Mouse (Mus musculus): Measurements from ENCODE around the gene Tmub2. TPM values are rescaled to one million over a fixed set of nuclear protein-coding genes. Genes with fewer than 3 reads are reported as not detected.
A peak's percentile ranks its signal among the peaks of the same experiment; 100 is the strongest.

Tmub2 gene
- polyA plus RNA-seq, 1 experiment from 2014 or later, result 40.9 TPM

DNA sequence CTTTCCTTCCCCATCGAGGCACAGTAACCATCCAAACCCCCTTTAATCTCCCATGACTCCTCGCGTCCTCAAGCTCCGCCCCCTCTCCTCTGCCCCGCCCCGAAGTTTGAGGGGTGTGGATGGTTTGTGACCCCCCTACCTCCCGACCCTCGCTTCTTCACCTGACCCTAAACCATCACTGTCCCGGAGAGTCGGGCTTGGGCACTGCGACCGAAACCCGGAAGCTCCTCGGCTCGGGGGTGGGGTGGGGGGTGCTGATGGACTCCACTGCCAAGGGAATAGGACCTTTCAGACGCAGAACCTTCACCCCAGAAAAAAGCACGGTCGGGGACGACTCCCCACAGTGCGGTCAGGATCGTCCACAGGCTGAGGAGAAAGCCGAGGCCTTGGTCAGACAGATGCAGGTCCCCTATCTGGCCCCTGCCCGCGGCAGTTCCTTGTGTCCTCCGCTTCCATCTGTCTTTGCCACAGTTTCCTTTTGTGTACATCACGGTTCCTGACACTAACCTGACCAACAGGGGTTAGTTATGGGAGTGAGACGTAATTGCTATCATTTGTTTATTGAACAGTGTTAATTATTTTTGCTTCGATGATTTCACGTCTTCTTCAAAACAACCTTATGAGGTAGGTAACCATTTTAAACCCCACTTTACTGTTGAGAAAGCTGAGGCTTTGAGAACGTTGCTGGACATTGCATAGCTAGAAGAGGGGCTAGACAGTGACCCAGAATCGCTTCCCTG is 534 bp downstream of the Tmub2 start:
- Histone ChIP-seq H3K36me3 (replicated peaks; ENCODE audit: control insufficient read depth, insufficient read depth, low read depth, low read length) (peaks cover 5% of the 10 kb centered on the region), H3K4me1 (ENCODE audit: control insufficient read depth, insufficient read depth, low read length) (no peaks in the 10 kb centered on the region; the same call in none of the 2 replicates), H3K27ac (replicated peaks; ENCODE audit: low read depth, low read length) (no peak overlapping the region), H3K27me3 (ENCODE audit: control insufficient read depth, insufficient read depth, low read length) (no peaks in the 10 kb centered on the region), H3K4me2 (ENCODE audit: low read depth, low read length) (peak overlapping the region; percentile 84), H3K4me3 (ENCODE audit: low read depth, low read length) (peak overlapping the region; percentile 67), H3K9me3 (replicated peaks; ENCODE audit: control insufficient read depth, low read length) (no peaks in the 10 kb centered on the region), H3K9ac (replicated peaks; ENCODE audit: low read length) (peak overlapping the region; percentile 78)
- DNase-seq (ENCODE audit: low spot score), result no peak
- 5% methylated on average over 31 of the region's 31 CpGs for WGBS
- peak; percentile 53 for ATAC-seq (replicated peaks; ENCODE audit: insufficient number of reproducible peaks, low FRiP score, low TSS enrichment, low read depth)

DNA sequence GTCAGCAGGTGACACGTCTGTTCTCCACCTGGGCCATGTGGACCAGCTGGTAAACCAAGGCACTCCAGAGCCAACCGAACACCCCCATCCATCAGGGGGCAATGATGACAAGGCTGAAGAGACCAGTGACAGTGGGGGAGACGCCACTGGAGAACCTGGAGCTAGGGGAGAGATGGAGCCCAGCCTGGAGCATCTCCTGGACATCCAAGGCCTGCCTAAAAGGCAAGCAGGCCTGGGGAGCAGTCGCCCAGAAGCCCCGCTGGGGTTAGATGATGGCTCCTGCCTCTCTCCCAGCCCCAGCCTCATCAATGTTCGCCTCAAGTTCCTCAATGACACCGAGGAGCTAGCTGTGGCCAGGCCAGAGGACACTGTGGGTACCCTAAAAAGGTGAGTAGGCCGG is 2.8 kb downstream of the Tmub2 start:
- no peak overlapping the region for H3K4me3 ChIP-seq (ENCODE audit: low read depth, low read length)
- no peak overlapping the region for H3K9ac ChIP-seq (replicated peaks; ENCODE audit: low read length)
- H3K27me3 ChIP-seq (ENCODE audit: control insufficient read depth, insufficient read depth, low read length), result no peaks in the 10 kb centered on the region
- no peak overlapping the region for H3K4me2 ChIP-seq (ENCODE audit: low read depth, low read length)
- WGBS, result 87% methylated on average over 8 of the region's 8 CpGs
- peaks cover 13% of the 10 kb centered on the region for H3K36me3 ChIP-seq (replicated peaks; ENCODE audit: control insufficient read depth, insufficient read depth, low read depth, low read length)
- no peaks in the 10 kb centered on the region for H3K9me3 ChIP-seq (replicated peaks; ENCODE audit: control insufficient read depth, low read length)
- ATAC-seq (replicated peaks; ENCODE audit: insufficient number of reproducible peaks, low FRiP score, low TSS enrichment, low read depth) (no peak), DNase-seq (ENCODE audit: low spot score) (no peak)
- H3K27ac ChIP-seq (replicated peaks; ENCODE audit: low read depth, low read length), result no peak overlapping the region
- H3K4me1 ChIP-seq (ENCODE audit: control insufficient read depth, insufficient read depth, low read length), result no peaks in the 10 kb centered on the region; the same call in none of the 2 replicates

DNA sequence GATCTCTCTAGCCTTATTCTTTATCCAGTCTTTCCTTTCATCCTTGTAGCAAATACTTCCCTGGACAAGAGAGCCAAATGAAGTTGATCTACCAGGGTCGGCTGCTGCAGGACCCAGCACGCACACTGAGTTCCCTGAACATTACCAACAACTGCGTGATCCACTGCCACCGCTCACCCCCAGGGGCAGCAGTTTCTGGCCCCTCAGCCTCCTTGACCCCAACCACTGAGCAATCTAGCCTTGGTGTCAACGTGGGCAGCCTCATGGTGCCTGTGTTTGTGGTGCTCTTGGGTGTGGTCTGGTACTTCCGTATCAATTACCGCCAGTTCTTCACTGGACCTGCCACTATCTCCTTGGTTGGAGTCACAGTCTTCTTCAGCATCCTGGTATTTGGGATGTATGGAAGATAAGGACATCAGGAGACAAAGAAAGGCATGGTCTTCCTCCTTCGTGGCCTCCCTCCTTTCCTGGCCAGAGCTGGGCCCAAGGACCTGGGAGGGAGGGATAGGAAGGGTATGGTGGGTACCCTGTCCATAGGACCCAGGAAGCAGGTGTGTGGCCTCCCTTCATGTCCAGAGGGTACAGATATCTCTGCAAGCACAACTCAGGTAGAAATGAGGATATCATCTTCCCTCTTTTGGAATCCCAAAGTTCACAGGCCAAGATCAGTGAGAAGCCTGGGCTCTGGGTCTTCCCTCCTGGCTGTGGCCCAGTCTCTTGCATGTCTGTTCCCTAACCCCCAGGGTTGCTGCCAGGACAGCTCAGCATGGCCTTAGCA is 3.5 kb downstream of the Tmub2 start:
- H3K4me1 ChIP-seq (ENCODE audit: control insufficient read depth, insufficient read depth, low read length), result no peaks in the 10 kb centered on the region; the same call in none of the 2 replicates
- no peak overlapping the region for H3K4me3 ChIP-seq (ENCODE audit: low read depth, low read length)
- H3K27ac ChIP-seq (replicated peaks; ENCODE audit: low read depth, low read length), result no peak overlapping the region
- no peak overlapping the region for H3K4me2 ChIP-seq (ENCODE audit: low read depth, low read length)
- H3K9me3 ChIP-seq (replicated peaks; ENCODE audit: control insufficient read depth, low read length), result no peaks in the 10 kb centered on the region
- no peak for ATAC-seq (replicated peaks; ENCODE audit: insufficient number of reproducible peaks, low FRiP score, low TSS enrichment, low read depth)
- H3K9ac ChIP-seq (replicated peaks; ENCODE audit: low read length), result no peak overlapping the region; the same call in 1 of the 2 replicates
- DNase-seq (ENCODE audit: low spot score), result no peak
- whole genome bisulfite sequencing, result 90% methylated on average over 8 of the region's 8 CpGs
- peaks cover 13% of the 10 kb centered on the region for H3K36me3 ChIP-seq (replicated peaks; ENCODE audit: control insufficient read depth, insufficient read depth, low read depth, low read length)
- H3K27me3 ChIP-seq (ENCODE audit: control insufficient read depth, insufficient read depth, low read length), result no peaks in the 10 kb centered on the region

DNA sequence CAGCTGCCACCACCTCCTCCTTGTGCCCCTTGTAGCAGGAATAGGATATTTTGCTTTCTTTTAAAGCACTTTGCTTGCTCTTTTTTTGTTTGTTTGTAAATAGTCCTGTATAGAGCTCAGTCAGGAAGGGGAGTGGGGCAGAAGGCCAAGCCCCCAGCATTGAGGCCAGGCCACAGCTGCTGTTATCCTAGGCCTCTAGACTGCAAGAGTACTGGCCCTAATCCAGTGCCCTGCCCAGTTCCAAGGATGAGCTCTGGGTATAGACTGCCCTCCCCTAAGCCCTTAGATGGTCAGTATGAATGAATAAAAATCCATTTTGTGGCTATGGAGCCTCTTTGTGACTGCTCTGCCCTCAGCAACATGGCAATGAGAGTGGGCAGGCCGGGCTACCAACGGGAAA is 4.2 kb downstream of the Tmub2 start:
- no peak overlapping the region for H3K4me2 ChIP-seq (ENCODE audit: low read depth, low read length)
- no peak for DNase-seq (ENCODE audit: low spot score)

GRCm38 (mm10) chr11:102289511-102290100 is 4.9 kb downstream of the Tmub2 start:
- Histone ChIP-seq H3K36me3 (replicated peaks; ENCODE audit: control insufficient read depth, insufficient read depth, low read depth, low read length) (peaks cover 13% of the 10 kb centered on the region), H3K4me1 (ENCODE audit: control insufficient read depth, insufficient read depth, low read length) (no peaks in the 10 kb centered on the region; the same call in none of the 2 replicates), H3K4me2 (ENCODE audit: low read depth, low read length) (no peak overlapping the region), H3K27ac (replicated peaks; ENCODE audit: low read depth, low read length) (no peak overlapping the region), H3K9ac (replicated peaks; ENCODE audit: low read length) (no peak overlapping the region), H3K4me3 (ENCODE audit: low read depth, low read length) (no peak overlapping the region), H3K27me3 (ENCODE audit: control insufficient read depth, insufficient read depth, low read length) (no peaks in the 10 kb centered on the region), H3K9me3 (replicated peaks; ENCODE audit: control insufficient read depth, low read length) (no peaks in the 10 kb centered on the region)
- no peak for ATAC-seq (replicated peaks; ENCODE audit: insufficient number of reproducible peaks, low FRiP score, low TSS enrichment, low read depth)
- DNase-seq (ENCODE audit: low spot score), result no peak
- WGBS, result 54% methylated on average over 6 of the region's 6 CpGs

More for the DNA sequence above, 4.2 kb downstream of the Tmub2 start:
- Histone ChIP-seq H3K9me3 (replicated peaks; ENCODE audit: control insufficient read depth, low read length) (no peaks in the 10 kb centered on the region), H3K4me3 (ENCODE audit: low read depth, low read length) (no peak overlapping the region), H3K36me3 (replicated peaks; ENCODE audit: control insufficient read depth, insufficient read depth, low read depth, low read length) (peaks cover 13% of the 10 kb centered on the region), H3K9ac (replicated peaks; ENCODE audit: low read length) (no peak overlapping the region), H3K27ac (replicated peaks; ENCODE audit: low read depth, low read length) (no peak overlapping the region), H3K27me3 (ENCODE audit: control insufficient read depth, insufficient read depth, low read length) (no peaks in the 10 kb centered on the region), H3K4me1 (ENCODE audit: control insufficient read depth, insufficient read depth, low read length) (no peaks in the 10 kb centered on the region; the same call in none of the 2 replicates)
- no peak for ATAC-seq (replicated peaks; ENCODE audit: insufficient number of reproducible peaks, low FRiP score, low TSS enrichment, low read depth)
- WGBS, result 74% methylated on average over 2 of the region's 2 CpGs

- no peaks in the 10 kb centered on the region for H3K27me3 ChIP-seq (ENCODE audit: control insufficient read depth, insufficient read depth, low read length)
- no peak overlapping the region for H3K4me3 ChIP-seq (ENCODE audit: low read depth, low read length)
- H3K27ac ChIP-seq (replicated peaks; ENCODE audit: low read depth, low read length), result no peak overlapping the region
- H3K4me1 ChIP-seq (ENCODE audit: control insufficient read depth, insufficient read depth, low read length), result peaks cover under 1% of the 10 kb centered on the region
- ATAC-seq (replicated peaks; ENCODE audit: insufficient number of reproducible peaks, low FRiP score, low TSS enrichment, low read depth) (no peak), DNase-seq (ENCODE audit: low spot score) (no peak)
- H3K36me3 ChIP-seq (replicated peaks; ENCODE audit: control insufficient read depth, insufficient read depth, low read depth, low read length), result peaks cover 13% of the 10 kb centered on the region
- H3K9me3 ChIP-seq (replicated peaks; ENCODE audit: control insufficient read depth, low read length), result no peaks in the 10 kb centered on the region
- no peak overlapping the region for H3K4me2 ChIP-seq (ENCODE audit: low read depth, low read length)
- H3K9ac ChIP-seq (replicated peaks; ENCODE audit: low read length), result no peak overlapping the region
- 74% methylated on average over 4 of the region's 4 CpGs for WGBS
Measured at GRCm38 (mm10) chr11:102290141-102290540, 5.4 kb downstream of the Tmub2 start.

- Histone ChIP-seq H3K36me3 (replicated peaks; ENCODE audit: control insufficient read depth, insufficient read depth, low read depth, low read length) (peaks cover 13% of the 10 kb centered on the region), H3K4me1 (ENCODE audit: control insufficient read depth, insufficient read depth, low read length) (peaks cover 2% of the 10 kb centered on the region), H3K9ac (replicated peaks; ENCODE audit: low read length) (no peak overlapping the region), H3K9me3 (replicated peaks; ENCODE audit: control insufficient read depth, low read length) (no peaks in the 10 kb centered on the region), H3K4me3 (ENCODE audit: low read depth, low read length) (no peak overlapping the region), H3K4me2 (ENCODE audit: low read depth, low read length) (no peak overlapping the region), H3K27ac (replicated peaks; ENCODE audit: low read depth, low read length) (no peak overlapping the region), H3K27me3 (ENCODE audit: control insufficient read depth, insufficient read depth, low read length) (no peaks in the 10 kb centered on the region)
- ATAC-seq (replicated peaks; ENCODE audit: insufficient number of reproducible peaks, low FRiP score, low TSS enrichment, low read depth), result no peak
- 91% methylated on average over 11 of the region's 11 CpGs for WGBS
- DNase-seq (ENCODE audit: low spot score), result no peak
Measured at GRCm38 (mm10) chr11:102291051-102291535, 6.4 kb downstream of the Tmub2 start.
